Mouse (Mus musculus): ENCODE data around the gene Gm21095. TPM values are rescaled to one million over a fixed set of nuclear protein-coding genes. Genes with fewer than 3 reads are reported as not detected.

Gene Gm21095
- not detected in 2 replicates for polyA plus RNA-seq (2021; fragmentation: Nextera tagmentation)
- long read RNA-seq, experiment 1, result 0 reads
- long read RNA-seq, experiment 2, result 0 reads

DNA sequence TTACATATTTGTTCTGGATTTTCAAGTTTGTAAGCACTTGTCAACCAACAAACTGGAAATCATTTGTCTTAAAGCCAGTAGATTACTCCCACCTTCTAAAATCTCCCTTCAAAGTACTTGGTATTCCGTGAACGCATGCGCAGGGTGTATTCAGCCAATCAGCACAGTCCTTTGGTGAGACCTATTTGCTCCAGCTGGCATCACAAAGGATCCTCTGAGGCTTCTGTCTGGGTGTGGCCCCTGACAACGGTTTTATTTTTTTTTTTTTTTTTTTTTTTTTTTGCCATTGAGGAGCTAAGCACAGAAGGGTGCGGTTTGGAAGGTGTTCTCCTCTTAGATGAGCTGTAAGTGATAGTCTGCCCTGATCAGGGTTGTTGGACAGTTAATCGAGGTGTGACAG lies at the start of gene Gm21095:
Gene Gm21095 (plus strand): TSS at position 301 of the 400 bp plus-strand sequence.

Data from layer of hippocampus, adult 6 months (tissue).